Mouse (Mus musculus) heart, postnatal 36 days (tissue): Measurements from ENCODE around the gene Gprc6a. TPM values are rescaled to one million over a fixed set of nuclear protein-coding genes. Genes with fewer than 3 reads are reported as not detected.

Experiments
- DNase-seq, 2 experiments: peaks; one replicate each; pipeline ENCODE4 v3.0.0; 2021 to 2022
- intact Hi-C: fragments of 180-260 bp; cut with DNase I; formaldehyde crosslinking; loops from one replicate; pipeline ENCODE4 v1.15.1; 2025
- total RNA-seq, 2 experiments: library from RNA; stranded (reverse); gene quantifications; 2 replicates each; pipeline ENCODE4 v1.2.3; 2021

Gene Gprc6a
- total RNA-seq, 2 experiments from 2014 or later = not detected

DNA sequence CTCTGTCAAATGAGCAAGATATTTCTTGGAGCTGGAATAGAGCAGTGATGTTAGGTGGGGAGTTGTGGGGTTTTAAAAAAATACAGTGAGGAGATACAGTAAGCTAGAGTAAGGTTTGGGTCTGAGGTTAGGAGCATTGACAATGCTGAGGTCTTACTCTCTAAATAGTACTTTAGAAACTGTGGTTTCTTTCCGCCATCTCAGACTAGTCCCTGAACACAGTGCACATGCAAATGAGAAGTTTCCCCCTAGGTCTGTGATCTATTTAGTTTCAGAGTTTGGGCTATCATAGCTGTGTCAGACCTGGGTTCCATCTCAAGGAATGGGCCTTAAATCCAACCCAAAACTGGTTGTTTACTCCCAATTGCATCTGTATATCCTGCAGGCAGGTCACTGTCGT lies 39.7 kb downstream of the Gprc6a start:
- intact Hi-C loops = no loop called here
- no peak for DNase-seq

DNA sequence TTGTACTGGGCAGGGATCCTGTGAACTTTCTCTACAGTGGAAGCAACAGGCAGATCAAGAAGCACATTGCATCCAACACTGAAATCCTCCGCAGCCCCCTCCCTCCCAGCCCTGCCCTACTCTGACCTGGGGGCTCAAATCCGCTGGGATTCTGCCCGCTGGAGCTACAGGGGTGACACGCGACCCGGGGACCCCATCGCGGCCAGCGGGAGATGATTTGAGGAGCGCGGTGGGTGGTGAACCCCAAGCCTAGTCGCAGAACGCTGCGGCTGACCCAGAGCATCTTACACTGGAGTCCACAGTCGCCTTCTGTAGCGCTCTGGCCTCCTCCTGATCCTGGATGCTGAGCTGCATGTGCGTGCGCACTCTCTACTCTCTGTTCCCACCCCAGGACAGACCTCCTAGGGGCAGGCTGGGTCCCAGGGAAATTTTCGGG lies 41.1 kb downstream of the Gprc6a start, which contains the start of gene Fam162b:
Fam162b (minus strand) TSS at position 379 of the 436 bp plus-strand sequence.
- DNase-seq = no peak
- intact Hi-C loops = no loop called here

DNA sequence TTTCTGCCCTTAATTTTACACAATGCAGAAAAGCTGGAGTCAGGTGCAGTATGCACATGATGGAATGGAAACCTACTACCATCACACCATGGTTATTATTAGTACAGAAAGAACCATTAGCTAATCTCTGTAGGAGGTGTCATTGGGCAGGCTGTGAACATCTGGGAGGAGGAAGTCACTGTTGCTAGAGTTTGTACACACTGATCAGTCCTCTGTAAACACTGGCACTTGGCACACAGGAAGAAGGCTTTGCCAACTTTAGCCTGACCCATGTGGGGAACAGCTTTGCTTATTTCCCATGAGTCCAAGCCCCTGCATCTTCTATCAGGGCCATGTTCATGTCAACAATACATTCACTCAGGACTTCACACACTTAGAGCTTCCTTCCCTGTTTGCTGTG lies 46.3 kb downstream of the Gprc6a start:
- no peak for DNase-seq
- intact Hi-C loops = no loop called here

DNA sequence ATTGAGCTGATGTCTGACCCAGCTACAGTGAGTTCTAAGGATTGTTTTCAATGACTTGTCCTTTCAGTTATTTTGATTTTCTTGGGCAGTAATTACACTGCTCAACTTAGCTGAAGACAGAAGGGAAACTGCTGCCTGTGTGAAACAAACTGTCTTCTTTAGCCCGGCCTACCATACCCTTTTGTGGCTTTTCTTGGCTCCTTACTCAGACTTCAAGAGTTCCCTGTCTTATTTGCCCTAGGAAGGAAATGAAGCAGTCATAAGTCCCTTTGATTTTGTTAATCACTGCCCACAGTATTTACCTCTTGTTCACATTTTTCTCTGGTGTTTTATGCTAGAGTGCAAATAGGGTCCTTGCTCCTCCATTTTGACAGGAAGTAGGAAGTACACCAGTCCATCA lies 46.9 kb downstream of the Gprc6a start:
- intact Hi-C loops = no loop called here
- no peak for DNase-seq

DNA sequence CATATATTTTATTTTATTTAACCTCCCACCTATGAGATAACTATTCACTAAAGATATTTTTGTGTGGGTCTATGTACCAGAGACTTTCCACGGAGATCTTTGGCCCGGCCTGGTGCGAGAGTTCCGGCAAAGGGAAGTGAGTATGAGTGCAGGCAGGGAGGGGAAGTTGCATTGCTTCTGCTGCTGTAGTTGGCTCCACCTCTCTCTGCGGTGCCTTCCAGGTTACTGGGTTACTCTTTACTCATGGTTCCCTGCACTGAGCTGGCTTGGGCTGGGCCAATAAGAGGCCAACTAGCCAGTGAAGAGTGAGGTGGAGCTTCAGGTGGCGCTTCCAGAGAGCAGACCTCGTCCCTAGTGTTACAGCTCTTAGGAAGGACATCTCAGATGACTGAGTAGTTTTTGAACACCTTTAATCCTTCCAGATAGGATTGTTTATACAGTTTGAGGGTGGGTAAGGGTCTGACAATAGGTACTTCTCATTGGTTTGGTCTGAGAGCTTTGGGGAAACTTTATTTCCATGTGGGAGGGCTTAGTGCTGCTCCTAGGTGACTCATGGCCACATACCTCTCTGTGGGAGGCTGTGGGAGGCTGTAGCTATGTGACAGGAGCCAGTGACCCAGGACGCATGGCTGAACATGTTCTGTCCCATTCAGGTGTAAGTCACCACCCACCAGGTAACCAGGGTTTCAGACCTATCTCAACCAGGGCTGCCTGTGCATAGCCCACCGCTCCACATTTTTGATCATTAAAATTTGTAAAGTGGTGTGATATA lies 59.9 kb downstream of the Gprc6a start:
- DNase-seq = no peak
- intact Hi-C loops = no loop called here

Other genes with a start within 250 kb of the Gprc6a start
- gene Gm49339, start 150.8 kb downstream of the Gprc6a start, total RNA-seq = 1 to 10 TPM in 1 of 2 experiments, under 1 TPM in 1; 0.54 to 1.7 TPM
- gene Lilr4b, start 150.8 kb downstream of the Gprc6a start, total RNA-seq = 1 to 10 TPM; 1.9 to 3.5 TPM
- gene Lilrb4a, start 140.5 kb downstream of the Gprc6a start, total RNA-seq = 1 to 10 TPM; 1.2 to 2.2 TPM
- gene Fam162b, start 40.9 kb downstream of the Gprc6a start, total RNA-seq = not detected
- gene Rfx6, start 46.3 kb upstream of the Gprc6a start, total RNA-seq = not detected